Mouse (Mus musculus): ENCODE results near the gene Scrn3. TPM values are rescaled to one million over a fixed set of nuclear protein-coding genes. Genes with fewer than 3 reads are reported as not detected.

The Scrn3 gene
- polyA plus RNA-seq, 1 experiment from 2014 or later = 21.9 TPM

DNA sequence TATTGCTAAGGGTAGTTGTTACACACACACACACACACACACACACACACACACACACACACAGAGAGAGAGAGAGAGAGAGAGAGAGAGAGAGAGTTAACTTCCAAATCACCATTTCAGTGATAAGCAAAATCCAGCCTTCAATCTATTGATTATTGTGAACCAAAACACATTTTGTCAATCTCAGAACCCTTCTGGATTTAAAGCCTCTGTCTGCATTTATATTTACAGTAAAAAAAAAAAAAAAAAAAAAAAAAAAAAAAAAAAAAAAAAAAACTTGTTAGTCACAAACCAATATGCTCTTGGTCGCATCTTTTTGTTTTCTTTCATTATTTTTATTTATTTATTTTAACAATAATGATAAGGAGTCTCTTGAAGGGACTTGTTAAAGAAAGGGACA is 45.8 kb upstream of the Scrn3 start:
- H3K9ac ChIP-seq (replicated peaks) = no peak overlapping the region
- H3K4me2 ChIP-seq (ENCODE audit: low read depth, low read length) = no peak overlapping the region
- no peak overlapping the region for H3K27ac ChIP-seq (ENCODE audit: low read depth)
- H3K9me3 ChIP-seq (ENCODE audit: low read length) = no peaks in the 10 kb centered on the region
- H3K4me1 ChIP-seq (ENCODE audit: insufficient read depth) = peaks cover 14% of the 10 kb centered on the region
- ATAC-seq (no peak), DNase-seq (no peak)
- H3K36me3 ChIP-seq (replicated peaks; ENCODE audit: insufficient read depth, low read length) = no peaks in the 10 kb centered on the region
- H3K4me3 ChIP-seq (ENCODE audit: low read depth, low read length) = no peak overlapping the region
- TF ChIP-seq CTCF (IDR thresholded peaks at IDR 0.05; ENCODE audit: low read depth) (no peak), EP300 (IDR thresholded peaks at IDR 0.05; ENCODE audit: low read depth) (no peak)
- peaks cover 96% of the 10 kb centered on the region for H3K27me3 ChIP-seq (ENCODE audit: insufficient read depth, low read length)
- WGBS (ENCODE audit: insufficient replicate concordance) = 30% methylated on average over 1 of the region's 1 CpGs

DNA sequence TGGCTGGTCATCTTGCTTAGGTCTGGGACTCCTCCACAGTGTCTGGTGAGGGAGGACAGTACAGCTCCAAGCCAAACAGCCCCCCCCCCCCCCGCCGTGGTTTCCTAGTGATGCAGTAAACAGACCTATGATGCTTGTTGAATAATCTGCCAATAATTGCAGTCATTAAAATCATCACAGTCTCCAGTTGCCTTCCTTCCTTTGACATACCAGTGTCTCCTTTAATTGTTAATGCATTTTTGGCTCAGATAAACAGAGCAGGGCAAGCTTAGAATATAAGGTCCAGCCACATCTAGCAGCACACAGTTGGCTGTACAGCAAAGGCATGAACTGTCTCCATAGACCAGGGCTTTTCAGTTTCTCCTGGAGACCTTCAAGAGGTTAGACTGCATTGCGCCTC is 45.2 kb upstream of the Scrn3 start:
- Histone ChIP-seq H3K27me3 (ENCODE audit: insufficient read depth, low read length) (peaks cover 98% of the 10 kb centered on the region), H3K4me2 (ENCODE audit: low read depth, low read length) (no peak overlapping the region), H3K4me1 (ENCODE audit: insufficient read depth) (peaks cover 18% of the 10 kb centered on the region), H3K4me3 (ENCODE audit: low read depth, low read length) (no peak overlapping the region), H3K9ac (replicated peaks) (no peak overlapping the region), H3K36me3 (replicated peaks; ENCODE audit: insufficient read depth, low read length) (no peaks in the 10 kb centered on the region), H3K9me3 (ENCODE audit: low read length) (no peaks in the 10 kb centered on the region), H3K27ac (ENCODE audit: low read depth) (no peak overlapping the region)
- DNase-seq (no peak), ATAC-seq (no peak)
- 14% methylated on average over 3 of the region's 3 CpGs for WGBS (ENCODE audit: insufficient replicate concordance)
- no peak for TF ChIP-seq EP300 (IDR thresholded peaks at IDR 0.05; ENCODE audit: low read depth)
- no peak for TF ChIP-seq CTCF (IDR thresholded peaks at IDR 0.05; ENCODE audit: low read depth)

DNA sequence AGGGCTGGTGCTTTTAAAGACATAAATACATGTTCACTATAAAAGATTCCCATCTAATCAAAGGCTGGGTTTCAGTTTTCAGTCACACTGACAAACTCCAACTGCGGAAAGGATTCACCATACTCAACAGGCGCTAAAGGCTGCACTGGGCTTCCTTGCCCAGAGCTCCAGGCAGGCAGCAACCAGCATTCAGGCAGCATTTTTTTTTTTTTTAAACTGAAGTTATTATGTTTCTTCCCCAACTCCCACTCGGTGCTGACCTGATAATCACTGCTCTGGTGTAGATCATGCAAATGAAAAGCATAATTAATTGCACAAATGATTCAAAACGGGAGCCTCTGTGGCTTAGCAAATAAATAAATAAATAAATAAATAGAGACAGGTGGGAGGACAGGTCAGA is 44.6 kb upstream of the Scrn3 start:
- WGBS (ENCODE audit: insufficient replicate concordance) = 5% methylated on average over 4 of the region's 4 CpGs
- Histone ChIP-seq H3K4me1 (ENCODE audit: insufficient read depth) (peaks cover 18% of the 10 kb centered on the region), H3K9me3 (ENCODE audit: low read length) (no peaks in the 10 kb centered on the region), H3K4me2 (ENCODE audit: low read depth, low read length) (no peak overlapping the region), H3K27me3 (ENCODE audit: insufficient read depth, low read length) (peaks cover 98% of the 10 kb centered on the region), H3K4me3 (ENCODE audit: low read depth, low read length) (no peak overlapping the region), H3K36me3 (replicated peaks; ENCODE audit: insufficient read depth, low read length) (no peaks in the 10 kb centered on the region), H3K9ac (replicated peaks) (no peak overlapping the region), H3K27ac (ENCODE audit: low read depth) (no peak overlapping the region)
- ATAC-seq = no peak
- no peak for DNase-seq
- TF ChIP-seq CTCF (IDR thresholded peaks at IDR 0.05; ENCODE audit: low read depth) = no peak
- no peak for TF ChIP-seq EP300 (IDR thresholded peaks at IDR 0.05; ENCODE audit: low read depth)

DNA sequence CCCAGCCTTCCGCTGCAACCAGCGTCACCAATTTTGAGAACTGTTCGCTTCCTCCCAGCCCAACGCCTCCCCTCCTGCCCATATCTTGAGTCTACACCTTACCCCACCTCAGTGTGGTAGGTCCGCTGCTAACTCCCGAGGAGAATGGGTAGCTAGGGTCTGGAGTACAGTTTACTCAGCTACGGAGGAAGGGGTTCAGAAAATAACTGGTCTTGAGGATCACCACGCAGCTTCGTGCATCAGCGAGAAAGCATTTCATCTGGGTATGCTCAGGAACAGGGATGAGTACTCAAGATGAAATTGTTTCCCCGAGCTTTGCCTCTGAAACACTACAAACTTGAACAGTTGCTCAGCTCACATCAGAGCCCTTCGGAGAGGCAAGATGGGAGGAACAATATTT is 44.1 kb upstream of the Scrn3 start:
- H3K4me2 ChIP-seq (ENCODE audit: low read depth, low read length) = no peak overlapping the region
- no peak overlapping the region for H3K27ac ChIP-seq (ENCODE audit: low read depth)
- H3K9me3 ChIP-seq (ENCODE audit: low read length) = no peaks in the 10 kb centered on the region
- whole genome bisulfite sequencing (ENCODE audit: insufficient replicate concordance) = 3% methylated on average over 12 of the region's 12 CpGs
- peaks cover 23% of the 10 kb centered on the region for H3K4me1 ChIP-seq (ENCODE audit: insufficient read depth)
- DNase-seq (no peak), ATAC-seq (no peak)
- peaks cover 98% of the 10 kb centered on the region for H3K27me3 ChIP-seq (ENCODE audit: insufficient read depth, low read length)
- no peak overlapping the region for H3K4me3 ChIP-seq (ENCODE audit: low read depth, low read length)
- TF ChIP-seq CTCF (IDR thresholded peaks at IDR 0.05; ENCODE audit: low read depth) (no peak), EP300 (IDR thresholded peaks at IDR 0.05; ENCODE audit: low read depth) (no peak)
- H3K36me3 ChIP-seq (replicated peaks; ENCODE audit: insufficient read depth, low read length) = no peaks in the 10 kb centered on the region
- H3K9ac ChIP-seq (replicated peaks) = no peak overlapping the region

DNA sequence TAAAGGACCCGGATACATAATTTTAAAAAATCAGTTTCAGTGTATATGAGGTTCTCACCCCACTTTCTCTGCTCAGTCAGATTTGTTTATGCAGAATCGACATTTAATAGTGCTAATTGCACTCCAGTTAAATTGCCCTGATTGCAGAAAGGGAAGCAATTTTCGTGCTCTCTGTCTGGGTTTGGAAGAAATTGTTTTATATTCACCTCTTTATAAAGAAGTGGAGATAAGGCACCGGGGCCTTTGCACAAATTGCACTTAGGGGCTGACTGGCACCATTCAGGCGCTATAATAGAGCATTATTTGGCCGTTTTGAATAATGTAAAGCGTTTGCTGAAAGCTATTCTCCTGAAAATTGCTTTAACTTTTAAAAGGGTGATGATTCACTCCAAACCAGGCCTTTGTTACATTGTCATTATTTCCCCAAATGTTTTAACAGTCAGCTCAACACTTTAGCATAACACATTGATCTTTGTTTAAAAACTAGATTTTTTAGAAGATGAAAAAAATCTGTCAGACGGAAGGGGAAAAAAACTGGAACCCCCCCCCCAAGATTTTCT is 43.5 kb upstream of the Scrn3 start:
- Histone ChIP-seq H3K4me3 (ENCODE audit: low read depth, low read length) (no peak overlapping the region), H3K36me3 (replicated peaks; ENCODE audit: insufficient read depth, low read length) (no peaks in the 10 kb centered on the region), H3K9me3 (ENCODE audit: low read length) (no peaks in the 10 kb centered on the region), H3K27ac (ENCODE audit: low read depth) (no peak overlapping the region), H3K4me2 (ENCODE audit: low read depth, low read length) (no peak overlapping the region), H3K9ac (replicated peaks) (no peak overlapping the region), H3K27me3 (ENCODE audit: insufficient read depth, low read length) (peaks cover 98% of the 10 kb centered on the region), H3K4me1 (ENCODE audit: insufficient read depth) (peaks cover 26% of the 10 kb centered on the region)
- TF ChIP-seq EP300 (IDR thresholded peaks at IDR 0.05; ENCODE audit: low read depth) (no peak), CTCF (IDR thresholded peaks at IDR 0.05; ENCODE audit: low read depth) (no peak)
- ATAC-seq (no peak), DNase-seq (no peak)
- 6% methylated on average over 8 of the region's 8 CpGs for WGBS (ENCODE audit: insufficient replicate concordance)

DNA sequence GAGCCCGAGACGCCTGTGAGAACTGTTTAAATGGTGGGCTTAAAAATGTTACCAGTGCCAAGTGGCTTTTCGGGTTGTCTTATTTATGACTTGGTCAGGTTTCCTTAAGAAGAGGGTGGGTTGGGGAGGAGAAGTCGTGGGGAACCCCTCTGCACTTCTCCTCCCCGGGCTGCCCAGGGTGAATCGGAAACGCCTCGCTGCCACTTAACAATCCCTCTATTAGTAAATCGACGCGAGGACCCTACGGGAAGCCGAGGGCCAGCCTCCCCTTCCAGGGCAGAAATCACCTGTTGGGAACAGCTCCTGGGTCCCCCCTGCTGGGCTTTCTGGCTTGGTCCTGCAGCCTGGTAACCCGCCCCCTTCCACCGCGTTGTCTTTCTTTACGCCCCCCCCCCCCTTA is 42.7 kb upstream of the Scrn3 start:
- no peak for DNase-seq
- Histone ChIP-seq H3K36me3 (replicated peaks; ENCODE audit: insufficient read depth, low read length) (no peaks in the 10 kb centered on the region), H3K4me1 (ENCODE audit: insufficient read depth) (peaks cover 29% of the 10 kb centered on the region), H3K27ac (ENCODE audit: low read depth) (no peak overlapping the region), H3K27me3 (ENCODE audit: insufficient read depth, low read length) (peaks cover 98% of the 10 kb centered on the region), H3K4me2 (ENCODE audit: low read depth, low read length) (no peak overlapping the region), H3K9ac (replicated peaks) (no peak overlapping the region), H3K4me3 (ENCODE audit: low read depth, low read length) (no peak overlapping the region), H3K9me3 (ENCODE audit: low read length) (no peaks in the 10 kb centered on the region)
- 3% methylated on average over 17 of the region's 17 CpGs for WGBS (ENCODE audit: insufficient replicate concordance)
- no peak for TF ChIP-seq CTCF (IDR thresholded peaks at IDR 0.05; ENCODE audit: low read depth)
- no peak for TF ChIP-seq EP300 (IDR thresholded peaks at IDR 0.05; ENCODE audit: low read depth)
- ATAC-seq = no peak

Measured in liver, postnatal 0 days (tissue).